Mouse (Mus musculus) adrenal gland, adult 18-20 months (tissue): Measurements from ENCODE around the gene Fam178b. TPM values are rescaled to one million over a fixed set of nuclear protein-coding genes. Genes with fewer than 3 reads are reported as not detected.
"Not testable (repeated sequence)": the region's sequence is repeated elsewhere in the genome, so short reads cannot be mapped to it uniquely, and the experiment has no call there.

Experiments
- DNase-seq, 2 experiments: peaks; one replicate each; pipeline ENCODE4 v3.0.0; 2021 to 2022; ENCODE audit warnings: low spot score in 2 of 2
- total RNA-seq, 2 experiments: library from RNA; stranded (reverse); gene quantifications; 1 replicate in 1 of 2; 2 replicates in 1 of 2; pipeline ENCODE4 v1.2.3; 2021

Gene Fam178b
- total RNA-seq, 2 experiments from 2014 or later, result 1.0 TPM; not detected in 1

GRCm38 (mm10) chr1:36672648-36673350, 10.2 kb downstream of the Fam178b start:
- no peak for DNase-seq

GRCm38 (mm10) chr1:36671260-36671659, 11.7 kb downstream of the Fam178b start:
- DNase-seq, result no peak

GRCm38 (mm10) chr1:36670256-36670655, 12.7 kb downstream of the Fam178b start:
- no peak for DNase-seq

- DNase-seq, result not testable (repeated sequence)
Observed at GRCm38 (mm10) chr1:36668007-36668406, 15.0 kb downstream of the Fam178b start.

- no peak for DNase-seq
Observed at GRCm38 (mm10) chr1:36665934-36666333, 17.0 kb downstream of the Fam178b start.

GRCm38 (mm10) chr1:36665165-36665723, 17.7 kb downstream of the Fam178b start:
- DNase-seq, result no peak

- no peak for DNase-seq
Observed at GRCm38 (mm10) chr1:36664457-36664856, 18.5 kb downstream of the Fam178b start.

GRCm38 (mm10) chr1:36658621-36659399, 24.2 kb downstream of the Fam178b start:
- no peak for DNase-seq

GRCm38 (mm10) chr1:36657658-36658415, 25.1 kb downstream of the Fam178b start:
- no peak for DNase-seq

GRCm38 (mm10) chr1:36656233-36656632, 26.8 kb downstream of the Fam178b start:
- no peak for DNase-seq

- no peak for DNase-seq
Observed at GRCm38 (mm10) chr1:36655039-36655438, 27.9 kb downstream of the Fam178b start.

GRCm38 (mm10) chr1:36647631-36648030, 35.4 kb downstream of the Fam178b start:
- no peak for DNase-seq

- no peak for DNase-seq
Observed at GRCm38 (mm10) chr1:36646285-36646684, 36.7 kb downstream of the Fam178b start.

- no peak for DNase-seq
Observed at GRCm38 (mm10) chr1:36644615-36645007, 38.4 kb downstream of the Fam178b start.

GRCm38 (mm10) chr1:36643957-36644614, 38.9 kb downstream of the Fam178b start:
- no peak for DNase-seq

GRCm38 (mm10) chr1:36635826-36636485, 47.0 kb downstream of the Fam178b start:
- DNase-seq, result no peak

GRCm38 (mm10) chr1:36634940-36635339, 48.0 kb downstream of the Fam178b start:
- DNase-seq, result peak; percentile 50 to 53

GRCm38 (mm10) chr1:36633920-36634319, 49.1 kb downstream of the Fam178b start:
- no peak for DNase-seq

- no peak for DNase-seq
Observed at GRCm38 (mm10) chr1:36632846-36633245, 50.1 kb downstream of the Fam178b start.

GRCm38 (mm10) chr1:36632090-36632489, 50.9 kb downstream of the Fam178b start:
- no peak for DNase-seq
